In the genomic region with DNA sequence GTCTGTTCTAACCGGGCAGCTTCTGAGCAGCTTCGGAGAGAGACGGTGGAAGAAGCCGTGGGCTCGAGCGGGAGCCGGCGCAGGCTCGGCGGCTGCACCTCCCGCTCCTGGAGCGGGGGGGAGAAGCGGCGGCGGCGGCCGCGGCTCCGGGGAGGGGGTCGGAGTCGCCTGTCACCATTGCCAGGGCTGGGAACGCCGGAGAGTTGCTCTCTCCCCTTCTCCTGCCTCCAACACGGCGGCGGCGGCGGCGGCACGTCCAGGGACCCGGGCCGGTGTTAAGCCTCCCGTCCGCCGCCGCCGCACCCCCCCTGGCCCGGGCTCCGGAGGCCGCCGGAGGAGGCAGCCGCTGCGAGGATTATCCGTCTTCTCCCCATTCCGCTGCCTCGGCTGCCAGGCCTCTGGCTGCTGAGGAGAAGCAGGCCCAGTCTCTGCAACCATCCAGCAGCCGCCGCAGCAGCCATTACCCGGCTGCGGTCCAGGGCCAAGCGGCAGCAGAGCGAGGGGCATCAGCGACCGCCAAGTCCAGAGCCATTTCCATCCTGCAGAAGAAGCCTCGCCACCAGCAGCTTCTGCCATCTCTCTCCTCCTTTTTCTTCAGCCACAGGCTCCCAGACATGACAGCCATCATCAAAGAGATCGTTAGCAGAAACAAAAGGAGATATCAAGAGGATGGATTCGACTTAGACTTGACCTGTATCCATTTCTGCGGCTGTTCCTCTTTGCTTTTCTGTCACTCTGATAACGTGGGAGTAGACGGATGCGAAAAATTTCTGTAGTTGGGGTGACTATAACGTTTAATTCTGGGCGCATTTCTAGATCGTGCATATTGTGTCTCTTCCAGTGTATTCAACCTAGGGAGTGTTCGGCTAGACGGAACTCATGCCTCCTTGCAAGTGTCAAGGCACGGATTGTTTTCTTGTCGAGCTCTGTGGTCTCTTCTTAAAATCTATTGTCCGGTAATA, we compare ENCODE assay signal across 8 mouse cellular contexts. TPM values are rescaled to one million over a fixed set of nuclear protein-coding genes. Genes with fewer than 3 reads are reported as not detected.
DNase-seq lines count a peak whose midpoint lies in the region; ATAC-seq and TF ChIP-seq lines count a peak whose summit lies in the region.

No protein-coding gene starts in this region.

- peak overlapping the region; percentile 98 for H3K9ac ChIP-seq in midbrain, embryonic 12.5 days (replicated peaks)

- no peaks in the 10 kb centered on the region for H3K36me3 ChIP-seq in midbrain, embryonic 12.5 days

- POLR2A ChIA-PET in Patski (lab: Charles Lee): interaction anchor here (0.6 to 4.6 kb wide), 9 partner anchors 20 to 467 kb away, joined by 3 to 49 read pairs (median 3); no protein-coding TSS in a partner anchor

- no peak for TF ChIP-seq CTCF in Patski (IDR thresholded peaks at IDR 0.05)

- intact Hi-C loops in left cerebral cortex, postnatal 4 days (cut with DNase I): loop anchor here (2.0 to 5.0 kb wide), 3 partner anchors 41 to 607 kb away; no protein-coding TSS in a partner anchor

- peak; percentile 14 for ATAC-seq in Patski
- ATAC-seq in midbrain, embryonic 12.5 days (ENCODE audit: low FRiP score, low read depth): peak; percentile 14
- no peak for ATAC-seq in granulocyte monocyte progenitor cell, adult 5-6 weeks (replicated peaks; ENCODE audit: poor library complexity, severe bottlenecking)

- peaks cover 26% of the 10 kb centered on the region for H3K4me1 ChIP-seq in midbrain, embryonic 12.5 days

- no peaks in the 10 kb centered on the region for H3K27me3 ChIP-seq in Patski
- peaks cover 12% of the 10 kb centered on the region for H3K27me3 ChIP-seq in midbrain, embryonic 12.5 days

- CTCF ChIA-PET in Patski (lab: Charles Lee): interaction anchor here (1.3 to 17.5 kb wide), 3 partner anchors 12 to 469 kb away, joined by 3 to 220 read pairs (median 5); no protein-coding TSS in a partner anchor

- peak overlapping the region; percentile 97 for H3K4me3 ChIP-seq in midbrain, embryonic 12.5 days

- peak overlapping the region; percentile 92 for H3K4me2 ChIP-seq in midbrain, embryonic 12.5 days (replicated peaks)

- in situ Hi-C loops in Patski (cut with MboI; ENCODE audit: low pct_unique_long_range_greater_than_20kb): loop anchor here (5.0 kb wide), 6 partner anchors 46 to 469 kb away; no protein-coding TSS in a partner anchor

- DNase-seq in Patski (ENCODE audit: low read depth, low spot score): no peak
- DNase-seq in cerebellum, adult 11-12 months: peak; percentile 72
- DNase-seq in frontal cortex, postnatal 36 days (ENCODE audit: low spot score in 2 of 2): peak; percentile 52 to 59
- DNase-seq in induced T-regulatory cell, adult 2 months (ENCODE audit: low read depth): peak; percentile 66
- peak; percentile 61 for DNase-seq in left cerebral cortex, postnatal 4 days
- DNase-seq in spleen, postnatal 10 days (ENCODE audit: low spot score in 2 of 2): peak; percentile 67 to 70

- peak overlapping the region; percentile 99 for H3K27ac ChIP-seq in midbrain, embryonic 12.5 days (replicated peaks)

- under 1% methylated on average over 51 of the region's 69 CpGs for WGBS in midbrain, embryonic 12.5 days

- H3K9me3 ChIP-seq in midbrain, embryonic 12.5 days: no peaks in the 10 kb centered on the region

RNA-seq across cellular contexts. Expression of a gene that starts 0.8 kb away (rescaled TPM):
- polyA plus RNA-seq in Patski (2021): 49.1 TPM
- total RNA-seq in left cerebral cortex, postnatal 4 days (2021): 100 to 1,000 TPM; 144 to 149 TPM
- 13.7 and 17.0 TPM in 2 replicates for polyA plus RNA-seq in midbrain, embryonic 12.5 days (2016; fragmentation: Nextera tagmentation; extraction: Ambion mirVana)
- total RNA-seq in granulocyte monocyte progenitor cell, adult 5-6 weeks (2014; fragmentation: Nextera tagmentation): 67.3 and 74.5 TPM in 2 replicates
- 98.5 and 103 TPM in 2 replicates for total RNA-seq in granulocyte monocyte progenitor cell, adult 5-6 weeks (2017)

RNA-seq across cellular contexts. Expression of a gene that starts 18.5 kb away (rescaled TPM):
- 90.8 TPM for polyA plus RNA-seq in Patski (2021)
- 100 to 1,000 TPM; 101 to 104 TPM for total RNA-seq in left cerebral cortex, postnatal 4 days (2021)
- polyA plus RNA-seq in midbrain, embryonic 12.5 days (2016; fragmentation: Nextera tagmentation; extraction: Ambion mirVana): 99.3 and 102 TPM in 2 replicates
- 59.5 and 62.9 TPM in 2 replicates for total RNA-seq in granulocyte monocyte progenitor cell, adult 5-6 weeks (2014; fragmentation: Nextera tagmentation)
- 77.7 and 82.9 TPM in 2 replicates for total RNA-seq in granulocyte monocyte progenitor cell, adult 5-6 weeks (2017)
